Mouse (Mus musculus) ES-CJ7 (cell line): ENCODE data around the gene Utp11.

ENCODE experiments used
- DNase-seq: peaks from one replicate; pipeline ENCODE4 v3.0.0; 2011; ENCODE audit warnings: low read depth, low spot score

Gene Utp11

DNA sequence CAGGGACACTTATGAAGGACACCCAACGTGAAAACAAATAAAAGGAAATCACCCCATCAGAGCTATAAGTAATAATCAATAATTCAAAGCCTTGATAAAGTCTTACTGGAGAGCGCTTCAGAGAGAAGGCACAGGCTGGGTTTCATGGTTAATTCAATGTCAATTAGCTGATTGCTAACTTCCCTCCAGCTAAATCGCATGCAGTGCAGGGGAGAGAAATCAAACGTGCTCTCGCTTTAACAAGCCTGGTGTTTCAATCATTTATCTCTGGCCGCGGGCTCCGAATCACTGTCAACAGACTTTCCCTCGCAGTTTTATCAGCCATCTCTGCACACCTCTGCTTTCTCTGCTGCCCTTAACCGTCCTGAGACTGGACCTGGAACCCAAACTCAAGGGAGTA is 60.5 kb downstream of the Utp11 start:
- DNase-seq: no peak

DNA sequence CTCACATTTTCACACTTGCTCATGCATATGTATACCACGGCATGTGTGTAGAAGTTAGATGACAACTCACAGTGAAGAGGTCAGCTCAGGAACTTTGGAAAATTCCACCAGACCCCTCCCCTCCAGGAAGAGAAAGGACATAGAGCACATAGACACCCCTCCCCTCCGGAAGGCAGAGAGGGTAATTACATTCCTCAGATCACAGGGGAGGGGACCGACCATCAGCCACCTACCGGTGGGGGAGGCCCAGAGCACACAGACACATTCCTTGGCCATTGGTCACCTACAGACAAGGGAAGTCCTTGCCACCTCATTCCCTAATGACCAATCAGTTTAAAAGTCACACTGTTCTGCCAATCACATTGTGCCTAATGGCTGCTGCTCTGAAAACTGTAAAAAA is 61.9 kb downstream of the Utp11 start:
- DNase-seq: peak; percentile 67
